Mouse (Mus musculus): ENCODE results near the gene Arnt2. TPM values are rescaled to one million over a fixed set of nuclear protein-coding genes. Genes with fewer than 3 reads are reported as not detected.

Arnt2 gene
- total RNA-seq, 2 experiments from 2014 or later, result not detected

DNA sequence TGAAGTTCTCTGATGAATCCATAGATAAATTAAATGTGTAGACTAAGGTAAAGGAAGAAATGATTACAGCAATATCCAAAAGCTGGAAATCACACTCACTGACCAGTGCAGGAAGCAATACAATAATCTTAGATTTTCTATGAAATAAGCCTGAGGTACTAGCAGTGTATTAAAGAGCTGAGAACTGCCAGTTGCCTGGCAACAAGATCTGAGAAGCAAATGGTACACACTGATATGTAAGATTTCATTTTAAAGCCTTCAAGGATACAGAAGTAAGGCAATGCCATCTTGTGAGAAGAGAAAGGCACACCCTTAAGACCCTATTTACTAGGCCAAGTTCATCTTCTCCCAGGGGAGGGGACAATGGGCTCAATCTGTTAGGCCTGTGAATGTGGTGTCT, 59.4 kb downstream of the Arnt2 start:
- ATAC-seq (replicated peaks; ENCODE audit: low FRiP score, poor library complexity, severe bottlenecking), result no peak

GRCm38 (mm10) chr7:84349976-84350375, 60.0 kb downstream of the Arnt2 start:
- ATAC-seq (replicated peaks; ENCODE audit: low FRiP score, poor library complexity, severe bottlenecking), result no peak

DNA sequence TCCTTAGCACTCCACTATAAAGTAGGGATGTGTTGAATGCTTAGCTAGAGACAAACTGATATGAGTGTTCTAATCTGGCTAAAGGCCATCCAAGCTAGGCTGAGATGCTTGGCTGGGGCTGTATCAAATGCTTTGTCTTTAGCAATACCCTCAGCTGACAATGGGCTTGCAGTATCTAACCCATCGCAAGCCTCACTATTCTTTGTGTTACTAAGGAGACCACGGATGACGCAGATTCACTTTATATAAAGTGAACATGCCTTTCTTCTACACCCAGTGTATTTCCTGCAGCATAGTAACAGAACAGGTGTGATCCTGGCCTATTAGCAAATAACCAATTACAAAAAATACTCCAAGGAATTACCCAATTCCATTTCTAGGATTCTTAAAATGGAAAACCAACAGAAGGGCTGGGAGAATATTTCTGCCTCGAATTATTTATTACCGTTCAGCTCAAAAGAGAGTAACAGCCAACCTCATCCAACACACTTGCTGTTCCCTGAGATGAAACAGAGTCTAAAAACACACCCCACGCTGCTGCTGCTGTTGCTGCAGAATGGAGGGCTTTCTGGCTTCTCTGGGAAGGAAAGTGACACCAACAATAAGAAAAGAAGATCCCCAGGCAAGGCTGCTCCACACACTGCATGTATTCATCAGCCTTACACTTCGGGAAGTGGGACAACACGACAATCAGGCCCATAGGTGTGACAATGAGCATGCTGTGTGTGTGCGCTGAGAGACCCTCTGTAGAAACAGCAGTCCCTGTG, 61.6 kb downstream of the Arnt2 start:
- no peak for ATAC-seq (replicated peaks; ENCODE audit: low FRiP score, poor library complexity, severe bottlenecking)

GRCm38 (mm10) chr7:84343160-84343559, 66.8 kb downstream of the Arnt2 start:
- no peak for ATAC-seq (replicated peaks; ENCODE audit: low FRiP score, poor library complexity, severe bottlenecking)

- ATAC-seq (replicated peaks; ENCODE audit: low FRiP score, poor library complexity, severe bottlenecking), result no peak
These were observed 69.0 kb downstream of the Arnt2 start for GRCm38 (mm10) chr7:84341001-84341400.

- ATAC-seq (replicated peaks; ENCODE audit: low FRiP score, poor library complexity, severe bottlenecking), result no peak
These were observed 70.8 kb downstream of the Arnt2 start for GRCm38 (mm10) chr7:84339186-84339585.

DNA sequence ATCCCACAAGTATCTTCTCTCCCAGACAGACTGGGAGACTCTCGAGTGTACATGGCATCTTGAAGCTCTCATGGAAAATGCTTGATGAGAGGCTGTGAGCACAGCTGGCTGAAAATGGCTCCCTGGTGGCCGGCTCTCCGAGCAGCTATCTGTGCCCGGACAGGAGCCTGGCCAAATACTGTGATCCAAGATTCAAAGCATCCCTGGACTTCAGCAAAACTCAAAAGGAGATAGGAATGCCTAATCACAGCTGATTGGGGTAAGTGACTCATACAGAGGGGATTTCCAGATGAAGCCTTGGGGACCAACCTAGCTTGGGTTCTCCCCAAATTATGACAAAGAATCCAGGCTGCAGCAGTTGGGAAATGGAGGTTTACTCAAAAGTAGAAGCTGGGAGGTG, 72.2 kb downstream of the Arnt2 start:
- ATAC-seq (replicated peaks; ENCODE audit: low FRiP score, poor library complexity, severe bottlenecking), result no peak

GRCm38 (mm10) chr7:84336907-84337306, 73.1 kb downstream of the Arnt2 start:
- ATAC-seq (replicated peaks; ENCODE audit: low FRiP score, poor library complexity, severe bottlenecking), result no peak

DNA sequence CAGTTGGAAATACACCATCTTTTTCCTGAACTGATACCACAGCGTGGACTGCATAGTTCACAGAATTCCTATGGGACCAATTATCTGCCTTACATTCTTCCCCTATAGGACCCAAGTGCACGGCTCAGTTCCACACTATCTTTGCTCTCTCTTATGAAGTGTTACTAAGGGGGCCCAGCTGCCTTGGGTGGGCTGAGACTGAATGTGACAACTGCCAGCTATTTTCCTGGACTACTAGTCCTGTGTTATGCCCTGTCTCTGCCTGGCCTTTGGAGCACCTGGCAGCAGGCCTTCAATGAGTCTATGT, 73.4 kb downstream of the Arnt2 start:
- ATAC-seq (replicated peaks; ENCODE audit: low FRiP score, poor library complexity, severe bottlenecking), result no peak

GRCm38 (mm10) chr7:84335766-84336579, 74.0 kb downstream of the Arnt2 start:
- no peak for ATAC-seq (replicated peaks; ENCODE audit: low FRiP score, poor library complexity, severe bottlenecking)

- ATAC-seq (replicated peaks; ENCODE audit: low FRiP score, poor library complexity, severe bottlenecking), result no peak
These were observed 76.0 kb downstream of the Arnt2 start for GRCm38 (mm10) chr7:84333996-84334395.

GRCm38 (mm10) chr7:84332295-84333168, 77.4 kb downstream of the Arnt2 start:
- no peak for ATAC-seq (replicated peaks; ENCODE audit: low FRiP score, poor library complexity, severe bottlenecking)

DNA sequence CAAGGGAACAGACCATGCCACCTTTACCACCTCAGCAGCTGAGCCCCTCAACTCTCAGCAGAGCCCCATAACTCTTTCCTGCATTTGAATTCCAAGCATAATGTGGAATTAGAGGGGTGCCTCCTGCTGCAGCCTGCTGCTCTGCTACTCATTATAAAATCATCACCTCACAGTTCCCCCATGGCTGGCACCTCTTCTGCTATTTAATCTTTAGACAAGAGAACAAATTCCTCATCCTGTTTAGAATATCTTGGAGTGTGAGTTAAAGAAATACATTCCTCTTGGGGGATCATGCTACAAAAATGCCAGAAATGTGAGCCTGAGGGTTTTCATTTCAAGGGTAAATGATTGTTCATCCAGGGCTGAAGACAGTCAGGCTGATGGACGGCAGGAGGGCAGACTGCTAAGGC, 80.8 kb downstream of the Arnt2 start:
- no peak for ATAC-seq (replicated peaks; ENCODE audit: low FRiP score, poor library complexity, severe bottlenecking)

- ATAC-seq (replicated peaks; ENCODE audit: low FRiP score, poor library complexity, severe bottlenecking), result no peak
These were observed 81.2 kb downstream of the Arnt2 start for GRCm38 (mm10) chr7:84328770-84329169.

GRCm38 (mm10) chr7:84325570-84326328, 84.2 kb downstream of the Arnt2 start:
- ATAC-seq (replicated peaks; ENCODE audit: low FRiP score, poor library complexity, severe bottlenecking), result no peak

DNA sequence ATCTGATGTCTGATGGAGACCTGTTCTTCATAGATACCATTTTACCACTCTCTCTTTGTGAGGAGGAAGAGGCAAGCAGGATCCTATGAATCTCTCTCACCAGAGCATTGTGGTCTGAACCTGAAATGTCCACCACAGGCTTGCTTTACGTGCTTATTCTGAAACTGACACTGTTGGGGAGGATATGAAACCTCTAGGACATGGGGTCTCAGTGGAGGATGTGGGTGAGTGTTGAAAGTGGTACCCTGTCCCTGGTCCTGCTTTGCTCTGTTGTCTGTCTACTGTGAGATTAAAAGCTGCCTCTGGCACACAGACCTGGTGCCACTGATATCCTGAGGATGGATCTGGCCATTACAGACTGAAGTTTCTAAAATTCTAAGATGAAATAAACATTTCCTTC, 88.4 kb downstream of the Arnt2 start:
- no peak for ATAC-seq (replicated peaks; ENCODE audit: low FRiP score, poor library complexity, severe bottlenecking)

GRCm38 (mm10) chr7:84315353-84316003, 94.5 kb downstream of the Arnt2 start:
- no peak for ATAC-seq (replicated peaks; ENCODE audit: low FRiP score, poor library complexity, severe bottlenecking)

DNA sequence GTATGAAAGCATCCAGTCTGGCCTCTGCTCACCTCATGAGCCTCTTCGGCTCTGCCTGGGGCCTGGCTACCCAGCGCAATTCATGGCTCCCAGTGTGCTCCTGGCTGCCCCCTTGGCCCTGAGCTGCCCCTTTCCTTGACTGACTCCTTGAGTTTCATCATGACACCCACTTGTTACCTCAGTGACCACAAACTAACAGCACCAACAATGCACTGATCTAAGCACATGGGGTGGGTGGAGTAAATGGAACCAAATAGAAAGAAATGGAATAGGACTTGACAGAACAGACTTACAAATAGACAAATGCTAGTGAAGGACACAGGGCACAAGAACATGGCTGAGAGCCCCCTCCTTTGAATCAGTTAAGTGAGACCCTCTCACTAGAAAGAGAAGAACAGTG, 95.2 kb downstream of the Arnt2 start:
- ATAC-seq (replicated peaks; ENCODE audit: low FRiP score, poor library complexity, severe bottlenecking), result no peak

GRCm38 (mm10) chr7:84311624-84312023, 98.4 kb downstream of the Arnt2 start:
- no peak for ATAC-seq (replicated peaks; ENCODE audit: low FRiP score, poor library complexity, severe bottlenecking)
